Mouse (Mus musculus) embryo, embryonic 10.5 days (tissue): ENCODE data around the gene Fance.
"Not testable (repeated sequence)": the region's sequence is repeated elsewhere in the genome, so short reads cannot be mapped to it uniquely, and the experiment has no call there.

Source experiments
- DNase-seq: peaks from one replicate; pipeline ENCODE4 v3.0.0-alpha.2; 2015; ENCODE audit warnings: low spot score

Fance gene

DNA sequence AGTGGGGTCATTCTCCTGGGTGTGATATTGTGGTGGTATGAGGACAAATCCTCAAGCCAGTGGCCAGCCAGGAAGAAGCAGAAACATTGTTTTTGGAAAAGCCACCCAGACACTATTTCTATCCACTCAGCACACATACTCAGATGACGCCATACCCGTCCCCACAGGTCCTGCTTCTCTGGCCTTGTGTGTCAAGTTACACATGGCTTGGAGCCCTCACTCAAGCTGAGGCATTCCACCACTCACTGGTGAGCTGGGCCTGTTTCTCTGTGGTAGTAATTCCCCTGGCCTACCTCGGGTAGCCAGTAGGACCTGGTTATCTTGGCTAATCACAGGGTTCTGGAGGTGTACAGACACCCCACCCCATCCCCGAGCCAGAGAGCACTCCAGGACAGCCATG lies 19.6 kb upstream of the Fance start:
- DNase-seq = no peak

DNA sequence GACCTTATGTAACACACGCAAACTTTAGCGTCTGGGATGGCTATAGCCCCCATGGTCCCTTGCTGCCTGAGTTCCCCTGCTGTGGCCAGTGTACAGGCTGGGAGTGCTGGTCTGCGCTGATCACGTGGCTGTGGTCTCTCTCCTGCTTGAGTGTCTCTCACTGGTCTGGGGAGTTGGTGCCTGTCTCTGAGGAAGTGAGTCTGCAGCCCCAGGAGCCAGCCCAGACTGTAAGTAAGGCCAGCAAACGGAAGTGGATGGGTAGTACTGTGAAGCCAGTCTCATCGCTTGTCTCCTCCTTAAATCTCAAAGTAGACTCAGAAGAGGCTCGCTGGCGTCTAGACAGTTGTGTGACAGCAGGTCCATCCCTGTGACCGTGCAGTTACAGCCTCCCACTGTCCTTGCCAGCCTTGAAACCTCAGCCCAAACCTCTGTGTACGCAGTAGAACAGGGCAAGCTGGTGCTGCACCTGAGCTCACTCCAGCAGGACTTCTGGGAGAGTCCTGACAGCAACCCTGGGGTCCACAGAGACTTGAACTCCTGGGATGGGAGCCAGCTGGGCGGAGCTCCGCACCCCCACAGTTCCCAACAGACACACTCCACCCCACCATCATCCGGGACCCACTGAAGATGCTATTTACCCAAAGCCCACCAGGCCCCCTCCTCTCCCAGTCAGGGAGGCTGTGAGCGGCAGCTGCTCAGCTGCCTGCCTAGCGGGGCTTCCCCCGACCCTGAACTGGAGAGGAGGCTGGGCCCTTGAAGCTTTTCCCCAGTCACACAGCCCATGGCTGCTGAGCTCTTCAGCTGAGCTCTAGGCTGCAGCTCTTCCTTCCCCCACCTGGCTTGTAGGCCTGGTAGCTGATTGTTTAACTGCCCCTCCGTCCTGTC lies 18.6 kb upstream of the Fance start:
- DNase-seq = no peak

- DNase-seq = no peak
Measured at GRCm38 (mm10) chr17:28298888-28299287, 14.4 kb upstream of the Fance start.

- DNase-seq = no peak
Measured at GRCm38 (mm10) chr17:28299669-28300320, 13.5 kb upstream of the Fance start.

- DNase-seq = peak; percentile 51
Measured at GRCm38 (mm10) chr17:28300323-28300722, 13.0 kb upstream of the Fance start.

DNA sequence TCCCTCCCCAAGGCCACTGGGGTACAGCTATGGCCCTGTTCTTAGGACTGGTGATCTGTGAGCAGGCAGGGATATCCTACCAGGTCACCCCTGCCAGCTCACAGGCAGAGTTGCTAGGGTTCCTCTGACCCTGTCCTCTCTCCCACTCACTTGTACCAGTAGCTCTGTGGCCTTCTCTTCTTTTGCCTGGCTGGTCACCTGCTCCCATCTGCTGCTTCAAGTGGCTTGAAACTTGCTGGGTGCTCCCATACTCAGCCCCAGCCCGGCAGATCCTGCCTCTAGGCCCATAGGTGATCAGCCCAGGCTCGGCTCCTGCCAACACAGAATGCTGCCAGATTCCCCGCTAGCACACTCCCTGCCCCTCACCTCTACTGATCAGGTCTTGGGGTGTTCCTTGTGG lies 12.5 kb upstream of the Fance start:
- DNase-seq = no peak

- DNase-seq = no peak
Measured at GRCm38 (mm10) chr17:28305172-28305571, 8.1 kb upstream of the Fance start.

DNA sequence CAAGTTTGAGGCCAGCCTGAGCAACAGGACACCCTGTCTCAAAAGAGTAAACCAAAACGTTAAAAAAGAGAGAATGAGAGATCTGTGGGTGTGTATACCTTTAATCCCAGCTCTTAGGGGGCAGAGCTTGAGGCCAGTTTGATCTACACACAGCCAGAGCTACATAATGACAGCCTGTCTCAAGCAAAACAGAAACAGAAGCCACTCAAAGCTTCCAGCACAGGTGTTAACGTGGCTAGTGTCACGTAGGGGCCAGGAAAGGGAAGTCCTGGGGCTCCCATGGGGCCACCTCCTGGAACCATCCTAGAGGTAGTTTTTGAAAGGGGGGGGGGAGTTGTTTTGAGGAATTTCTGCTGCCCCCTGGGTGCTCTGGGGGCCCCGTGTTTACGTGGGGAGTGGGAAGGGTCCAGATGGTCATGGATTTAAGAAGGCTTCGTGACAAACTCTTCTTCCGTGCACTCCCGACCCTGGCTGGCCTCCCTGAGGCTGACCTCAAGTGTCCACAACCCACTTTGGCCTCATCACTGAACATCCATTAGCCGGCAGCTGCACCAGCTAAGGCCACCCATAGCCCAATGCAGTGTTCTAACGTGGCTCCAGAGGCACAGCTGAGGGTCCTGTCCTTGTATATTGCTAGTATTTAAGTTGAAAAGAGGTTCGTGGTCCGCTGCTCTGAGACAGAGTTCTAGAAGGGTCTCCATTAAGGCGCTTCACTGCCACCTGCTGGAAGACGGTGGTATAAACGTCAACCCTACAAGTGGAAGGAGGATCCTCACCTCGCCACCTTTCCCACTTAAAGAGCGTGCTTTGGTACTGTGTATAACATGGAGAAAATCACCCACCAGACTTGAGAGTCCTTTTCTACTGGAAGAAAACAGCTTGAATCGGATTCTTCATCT lies 4.8 kb upstream of the Fance start:
- peak; percentile 97 for DNase-seq

- DNase-seq = no peak
Measured at GRCm38 (mm10) chr17:28310831-28311230, 2.5 kb upstream of the Fance start.

DNA sequence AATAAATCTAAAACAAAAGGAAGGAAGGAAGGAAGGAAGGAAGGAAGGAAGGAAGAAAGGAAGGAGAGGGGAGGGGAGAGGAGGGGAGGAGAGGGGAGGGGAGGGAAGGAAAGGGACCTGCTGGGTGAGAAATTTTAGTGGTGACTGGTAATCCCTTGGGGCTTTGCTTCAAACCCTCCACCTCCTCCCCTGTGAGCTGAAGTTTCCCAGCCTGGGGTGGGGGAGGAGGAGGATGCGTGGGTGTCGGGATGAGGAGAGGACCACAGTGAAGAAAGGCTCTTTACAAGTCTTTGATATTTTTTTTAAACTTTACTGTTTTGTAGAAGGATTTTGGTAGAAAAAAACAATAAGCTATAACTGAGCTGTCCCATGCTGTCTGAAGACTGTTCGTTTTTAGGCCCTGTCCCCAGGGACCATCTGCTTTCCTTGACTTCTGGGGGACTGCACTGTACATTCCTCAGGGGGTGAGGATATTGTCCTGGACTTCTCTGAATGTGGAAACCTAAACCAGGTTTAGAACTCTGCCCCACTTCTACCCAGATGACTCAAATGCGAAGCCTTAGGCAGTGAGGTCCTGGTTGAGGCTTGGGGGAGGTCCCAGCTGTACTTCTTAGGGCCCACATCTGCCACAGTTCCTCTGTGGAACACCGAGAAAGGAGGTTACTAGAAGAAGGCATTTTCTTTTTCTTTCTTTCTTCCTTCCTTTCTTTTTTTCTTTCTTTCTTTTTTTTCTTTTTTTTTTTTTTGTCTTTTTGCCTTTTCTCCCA lies 1.8 kb upstream of the Fance start:
- no peak for DNase-seq

DNA sequence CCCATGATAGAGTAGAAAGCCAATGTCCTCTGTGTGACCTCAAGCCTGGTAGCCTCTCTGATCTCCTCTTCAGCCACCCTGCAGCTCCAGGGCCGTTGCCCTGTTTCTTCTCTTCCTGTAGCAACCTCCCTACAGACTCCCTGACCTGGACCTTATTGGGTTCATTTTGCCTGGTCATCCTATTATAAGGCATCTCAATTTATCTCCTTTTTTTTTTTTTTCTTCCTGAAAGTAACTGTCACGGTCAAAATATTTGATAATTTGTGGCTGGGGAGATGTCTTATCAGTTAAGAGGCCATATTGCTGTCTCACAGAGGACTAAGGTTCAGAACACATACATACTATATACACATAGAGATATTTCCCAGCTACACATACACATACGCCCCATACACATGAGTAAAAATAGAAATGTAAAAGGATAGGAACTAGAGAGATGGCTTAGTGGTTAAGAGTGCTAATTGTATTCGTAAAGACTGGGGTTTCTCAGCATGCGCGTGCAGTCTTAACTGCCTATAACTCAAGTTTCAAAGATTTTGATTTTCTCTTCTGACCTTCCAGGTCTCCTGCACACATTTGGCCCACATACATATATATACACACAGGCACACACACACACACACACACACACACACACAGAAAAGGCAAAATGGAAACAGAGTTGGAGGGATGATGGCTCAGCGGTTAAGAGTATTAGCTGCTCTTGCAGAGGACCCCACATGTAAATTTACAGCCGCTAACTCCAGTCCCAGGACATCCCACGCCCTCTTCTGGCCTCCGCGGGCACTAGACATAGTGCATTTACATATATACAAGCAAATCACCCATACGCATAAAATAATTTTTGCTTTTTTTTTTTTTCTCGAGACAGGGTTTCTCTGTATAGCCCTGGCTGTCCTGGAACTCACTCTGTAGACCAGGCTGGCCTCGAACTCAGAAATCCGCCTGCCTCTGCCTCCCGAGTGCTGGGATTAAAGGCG lies 797 bp upstream of the Fance start:
- DNase-seq = no peak

DNA sequence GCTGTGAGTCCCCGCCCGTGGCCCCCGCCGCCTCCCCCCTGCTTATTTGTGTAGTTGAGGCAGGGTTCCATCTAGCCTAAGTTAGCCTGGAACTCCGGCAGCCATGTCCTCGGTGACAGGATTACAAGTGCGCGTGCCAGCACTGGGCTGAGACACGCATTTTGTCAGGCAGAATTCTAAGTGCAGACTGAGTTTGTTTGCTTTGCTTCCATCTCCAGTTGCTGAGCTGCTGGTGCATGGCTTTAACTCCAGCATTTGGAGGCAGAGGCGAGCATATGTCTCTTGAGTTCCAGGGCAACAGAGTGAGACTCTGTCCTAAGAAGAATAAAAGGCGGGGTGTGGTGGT lies 534 bp downstream of the Fance start:
- DNase-seq = no peak

DNA sequence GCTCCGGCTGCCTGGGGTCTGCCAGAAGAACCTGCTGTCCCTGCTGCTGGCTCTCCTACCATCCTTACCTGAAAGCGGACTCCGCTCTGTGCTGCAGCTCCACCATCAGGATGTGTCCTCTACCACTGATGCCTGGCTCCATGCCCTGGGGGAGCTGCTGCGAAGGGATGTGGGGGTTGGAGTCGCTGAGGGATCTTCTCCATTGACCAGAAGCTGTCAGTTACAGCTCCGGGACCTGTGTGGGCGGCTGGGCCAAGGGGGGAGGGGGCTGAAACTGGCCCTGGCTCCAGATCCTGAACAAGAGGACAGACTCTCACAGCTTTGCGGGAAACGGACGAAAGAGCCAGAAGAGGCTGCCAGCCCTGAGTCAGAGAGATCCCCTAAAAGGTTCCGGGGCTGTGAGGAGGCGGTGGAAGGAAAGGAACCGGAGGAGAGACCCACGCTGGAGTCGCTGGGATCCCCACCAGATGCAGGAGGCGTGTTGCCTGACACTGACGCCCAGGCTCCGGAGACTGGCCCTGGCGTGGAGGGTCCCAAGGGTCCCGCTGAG lies 2.4 kb downstream of the Fance start:
- DNase-seq = no peak

DNA sequence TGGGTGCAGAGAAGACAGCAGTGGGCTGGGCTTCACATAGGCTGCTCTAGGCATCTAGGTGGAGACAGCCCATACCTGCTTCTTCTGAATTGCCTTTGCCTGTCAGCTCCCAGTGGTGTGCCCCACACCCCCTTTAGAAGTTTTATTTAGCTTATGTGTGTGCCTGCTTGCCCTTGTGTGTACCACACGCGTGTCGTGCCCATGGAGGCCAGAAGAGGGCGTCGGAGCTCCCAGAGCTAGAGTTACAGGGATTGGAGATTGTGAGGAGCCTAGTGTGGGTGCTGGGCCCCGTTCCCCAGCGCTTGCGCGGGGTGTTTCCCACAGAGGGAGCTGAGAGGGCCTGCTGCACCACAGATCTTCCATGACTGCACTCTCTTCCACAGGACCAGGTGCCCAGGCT lies 3.2 kb downstream of the Fance start:
- DNase-seq = no peak

GRCm38 (mm10) chr17:28317091-28317490 lies 3.8 kb downstream of the Fance start:
- DNase-seq = no peak

- no peak for DNase-seq
Measured at GRCm38 (mm10) chr17:28317725-28318124, 4.4 kb downstream of the Fance start.

- no peak for DNase-seq
Measured at GRCm38 (mm10) chr17:28321700-28322099, 8.4 kb downstream of the Fance start.

DNA sequence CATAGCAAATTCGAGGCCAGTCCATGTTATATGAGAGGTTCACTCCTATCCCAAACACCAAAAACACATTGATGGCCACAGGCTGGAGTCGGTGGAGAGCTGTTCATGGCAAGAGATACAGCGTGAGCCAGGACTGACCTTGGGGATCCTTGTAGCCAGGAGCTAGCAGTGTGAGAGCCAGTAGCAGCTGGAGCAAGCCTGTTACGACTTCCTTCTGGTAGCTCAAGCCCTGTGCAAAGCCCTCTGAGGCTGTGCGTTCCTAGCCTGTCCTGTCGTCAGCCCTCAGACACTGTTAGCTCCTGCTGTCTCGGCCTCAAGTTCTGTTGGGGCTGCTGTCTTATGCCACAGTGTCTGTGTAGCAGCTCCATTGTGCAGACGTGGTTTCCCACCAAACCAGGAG lies 10.5 kb downstream of the Fance start:
- no peak for DNase-seq

- DNase-seq = not testable (repeated sequence)
Measured at GRCm38 (mm10) chr17:28324416-28324815, 11.1 kb downstream of the Fance start.

- DNase-seq = no peak
Measured at GRCm38 (mm10) chr17:28325751-28326150, 12.4 kb downstream of the Fance start.
